Mouse (Mus musculus) intestine, postnatal 0 days (tissue): ENCODE measurements around the gene Arhgap17. TPM values are rescaled to one million over a fixed set of nuclear protein-coding genes. Genes with fewer than 3 reads are reported as not detected.

Experiments
- ATAC-seq: fragments of 200-750 bp; cut with Nextera tagmentation; 2 replicates; pipeline ENCODE4 v1.8.0; 2017; ENCODE audit warnings: mild to moderate bottlenecking, moderate TSS enrichment, moderate library complexity
- H3K27ac ChIP-seq: fragments of 300-500 bp; sonication (generic); 2 replicates; pipeline ENCODE4 v1.5.1; 2014; ENCODE audit warnings: mild to moderate bottlenecking, low read depth, low read length, moderate library complexity
- H3K27me3 ChIP-seq: fragments of 300-500 bp; sonication (generic); replicated peaks from 2 replicates; pipeline ENCODE4 v1.6.1; 2014; ENCODE audit warnings: low read length, mixed read lengths; ENCODE audit not compliant: control insufficient read depth, insufficient read depth
- H3K36me3 ChIP-seq: fragments of 300-500 bp; sonication (generic); 2 replicates; pipeline ENCODE4 v1.6.1; 2014; ENCODE audit warnings: mild to moderate bottlenecking, moderate library complexity; ENCODE audit not compliant: control insufficient read depth, insufficient read depth
- H3K4me1 ChIP-seq: fragments of 300-500 bp; sonication (generic); replicated peaks from 2 replicates; pipeline ENCODE4 v1.6.1; 2014; ENCODE audit warnings: antibody characterized with exemption, low read length, mixed read lengths; ENCODE audit not compliant: control insufficient read depth, insufficient read depth
- H3K4me2 ChIP-seq: fragments of 300-500 bp; sonication (generic); replicated peaks from 2 replicates; pipeline ENCODE4 v1.6.1; 2014; ENCODE audit warnings: low read depth, mild to moderate bottlenecking, moderate library complexity
- H3K4me3 ChIP-seq: fragments of 300-500 bp; sonication (generic); 2 replicates; pipeline ENCODE4 v1.5.1; 2014; ENCODE audit warnings: low read depth, low read length
- H3K9ac ChIP-seq: fragments of 300-500 bp; sonication (generic); 2 replicates; pipeline ENCODE4 v1.6.1; 2014; ENCODE audit warnings: mild to moderate bottlenecking, low read depth, low read length
- H3K9me3 ChIP-seq: fragments of 300-500 bp; sonication (generic); 2 replicates; pipeline ENCODE4 v1.6.1; 2016; ENCODE audit warnings: mixed run types; ENCODE audit not compliant: control insufficient read depth
- CTCF ChIP-seq: sonication (generic); IDR thresholded peaks from 2 replicates; pipeline ENCODE4 v1.5.1; 2016; ENCODE audit warnings: low read depth, mild to moderate bottlenecking, control low read depth, antibody characterized with exemption, moderate library complexity
- WGBS: fragments of 180-500 bp; shearing (Covaris S2); extraction: QIAGEN DNeasy Blood & Tissue Kit; methylation state at CpG from one replicate; pipeline ENCODE4 v1.1.7; 2014; 5-methylcytosine and 5-hydroxymethylcytosine counted together
- polyA plus RNA-seq: library from polyadenylated mRNA; unstranded; fragments of >200 nt; fragmentation: Nextera tagmentation; extraction: Ambion mirVana; gene quantifications from 2 replicates; pipeline ENCODE4 v1.2.1, GENCODE M21; 2015

Gene Arhgap17
- polyA plus RNA-seq, 1 experiment from 2014 or later, result 18.0 TPM

DNA sequence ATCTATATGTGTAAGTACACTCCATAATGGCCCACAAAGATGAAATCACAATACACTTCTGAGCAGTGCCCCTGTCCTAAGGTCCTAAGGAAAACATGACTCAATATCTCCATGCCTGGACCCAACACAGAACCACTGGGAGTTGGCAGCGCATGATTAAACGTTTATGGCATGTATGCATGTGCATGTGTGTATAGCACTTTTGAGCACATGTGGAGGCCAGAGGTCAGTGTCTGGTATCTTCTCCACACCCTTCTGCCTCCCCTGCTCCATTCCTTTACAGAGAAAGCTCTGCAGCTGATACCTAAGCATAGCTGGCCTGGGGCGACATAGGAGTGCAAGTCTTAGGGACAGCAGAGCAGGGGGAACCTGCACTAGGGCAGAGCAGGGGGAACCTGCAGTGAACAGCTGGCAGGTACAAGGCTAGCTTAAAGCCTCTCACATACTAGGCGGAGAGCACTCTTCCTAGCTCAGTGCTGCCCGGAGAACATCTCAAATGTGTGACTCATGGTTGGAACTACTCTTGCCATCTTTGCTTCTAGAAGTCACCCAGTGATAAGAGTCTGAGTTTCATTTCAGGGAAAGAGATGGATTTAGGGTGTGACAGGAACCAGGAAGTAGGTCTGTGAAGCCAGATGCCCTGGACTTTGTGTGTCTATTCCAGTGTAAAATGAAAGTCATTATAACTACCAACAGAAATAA is 25.5 kb downstream of the Arhgap17 start:
- H3K4me1 ChIP-seq, result peaks cover 27% of the 10 kb centered on the region
- H3K27ac ChIP-seq, result no peak overlapping the region
- H3K36me3 ChIP-seq, result no peaks in the 10 kb centered on the region
- ATAC-seq, result peak; percentile 79
- H3K9ac ChIP-seq, result no peak overlapping the region
- H3K9me3 ChIP-seq, result no peaks in the 10 kb centered on the region
- H3K27me3 ChIP-seq, result no peaks in the 10 kb centered on the region
- TF ChIP-seq CTCF, result no peak
- WGBS, result 59% methylated on average over 5 of the region's 5 CpGs
- no peak overlapping the region; the same call in 1 of the 2 replicates for H3K4me2 ChIP-seq
- H3K4me3 ChIP-seq, result no peak overlapping the region

DNA sequence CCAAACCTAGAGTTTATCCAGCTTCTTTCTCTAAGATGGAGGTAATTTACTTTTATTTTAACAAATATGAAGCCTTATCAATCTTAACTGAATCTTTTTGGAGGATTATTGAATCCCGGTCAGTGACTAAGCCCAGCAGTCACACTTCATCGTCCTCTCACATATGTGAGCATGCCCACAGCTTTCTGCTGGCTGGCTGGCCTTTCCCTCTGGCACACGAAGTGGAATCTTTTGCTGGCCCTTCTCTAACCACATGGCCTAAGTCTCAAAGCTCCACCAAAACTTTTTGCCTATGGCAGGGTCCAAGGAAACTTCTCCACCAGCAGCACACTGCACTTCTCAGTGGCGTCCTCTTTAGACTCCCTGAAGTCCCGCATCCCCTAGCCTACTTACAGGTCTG is 27.8 kb downstream of the Arhgap17 start:
- Histone ChIP-seq H3K9ac (no peak overlapping the region), H3K4me3 (no peak overlapping the region), H3K27me3 (no peaks in the 10 kb centered on the region), H3K4me1 (peaks cover 24% of the 10 kb centered on the region), H3K9me3 (no peaks in the 10 kb centered on the region), H3K27ac (no peak overlapping the region), H3K4me2 (no peak overlapping the region), H3K36me3 (no peaks in the 10 kb centered on the region)
- 61% methylated on average over 5 of the region's 5 CpGs for WGBS
- ATAC-seq, result no peak
- TF ChIP-seq CTCF, result no peak

DNA sequence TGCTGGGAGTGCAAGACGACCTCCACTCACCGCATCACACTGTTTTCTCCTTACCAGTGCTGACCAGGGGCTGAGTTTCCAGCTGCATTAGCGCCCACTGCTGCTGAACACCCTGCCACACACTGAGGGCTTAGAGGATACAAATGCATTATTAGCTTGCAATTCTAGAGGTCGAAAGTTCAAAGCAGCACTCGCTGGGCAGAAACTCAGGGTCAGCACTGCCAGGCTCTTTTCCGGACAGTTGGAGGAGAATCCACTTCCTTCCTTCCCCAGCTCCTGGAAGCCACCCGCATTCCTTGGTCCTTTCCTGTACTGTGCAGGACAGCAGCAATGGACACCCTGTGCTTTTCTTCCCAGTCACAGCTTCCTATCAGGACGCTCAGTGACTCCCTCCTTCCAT is 31.4 kb downstream of the Arhgap17 start:
- H3K27ac ChIP-seq, result no peak overlapping the region

DNA sequence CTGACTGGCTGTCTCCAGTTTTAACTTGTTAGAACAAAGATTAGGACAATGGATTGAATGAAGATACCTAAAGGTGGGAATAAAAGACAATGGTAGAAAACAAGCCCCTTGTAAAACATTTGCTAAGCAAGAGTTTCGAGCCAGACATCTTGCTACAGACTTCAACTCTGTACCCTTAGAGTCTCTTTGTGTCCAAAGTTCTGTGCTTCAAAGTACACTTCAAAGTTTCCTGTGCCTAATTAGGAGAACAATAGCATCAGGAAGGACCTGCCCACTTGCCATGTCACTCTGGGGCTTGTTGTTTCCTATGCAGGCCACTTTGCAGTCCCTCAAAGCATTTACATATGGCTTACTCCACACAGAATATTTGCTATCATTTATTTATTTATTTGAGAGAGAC is 33.4 kb downstream of the Arhgap17 start:
- ATAC-seq, result peak; percentile 39; the same call in 1 of the 2 replicates
- no peak for TF ChIP-seq CTCF
- Histone ChIP-seq H3K27me3 (no peaks in the 10 kb centered on the region), H3K9ac (no peak overlapping the region), H3K4me3 (no peak overlapping the region), H3K9me3 (no peaks in the 10 kb centered on the region), H3K4me2 (no peak overlapping the region), H3K4me1 (0 out of 2 replicates have a peak, but pooled peaks cover 3% of the 10 kb centered on the region), H3K36me3 (0 out of 2 replicates have a peak, but pooled peaks cover 6% of the 10 kb centered on the region), H3K27ac (peak overlapping the region; percentile 57; the same call in 1 of the 2 replicates)
- 32% methylated on average over 1 of the region's 1 CpGs for whole genome bisulfite sequencing

More for the DNA sequence above, 31.4 kb downstream of the Arhgap17 start:
- Histone ChIP-seq H3K27me3 (no peaks in the 10 kb centered on the region), H3K4me1 (0 out of 2 replicates have a peak, but pooled peaks cover 3% of the 10 kb centered on the region), H3K36me3 (no peaks in the 10 kb centered on the region), H3K9me3 (no peaks in the 10 kb centered on the region), H3K4me3 (no peak overlapping the region), H3K4me2 (no peak overlapping the region), H3K9ac (no peak overlapping the region)
- peak; percentile 48 for TF ChIP-seq CTCF
- no peak for ATAC-seq
- 55% methylated on average over 8 of the region's 8 CpGs for WGBS

DNA sequence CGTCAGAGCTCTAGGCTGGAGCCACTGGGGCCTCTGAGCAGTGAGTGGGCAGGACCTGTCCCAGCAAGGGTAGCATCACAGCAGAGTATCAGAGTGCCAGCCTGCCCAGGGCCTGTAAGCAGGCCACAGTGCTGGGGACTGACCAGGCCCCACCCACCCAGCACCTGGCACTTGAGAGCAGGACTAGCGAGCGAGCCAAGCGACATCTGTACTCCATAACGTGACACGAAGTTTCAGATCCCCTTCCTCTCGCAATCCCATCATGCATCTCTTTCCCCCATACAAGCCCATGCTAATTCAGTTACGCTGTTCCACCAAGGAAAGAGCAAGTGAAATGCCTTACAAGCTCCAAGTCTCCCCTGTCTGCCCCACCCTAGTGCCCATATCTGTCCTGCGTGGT is 39.2 kb downstream of the Arhgap17 start:
- H3K27ac ChIP-seq, result no peak overlapping the region
- no peaks in the 10 kb centered on the region for H3K4me1 ChIP-seq
- no peak overlapping the region for H3K4me3 ChIP-seq
- H3K9me3 ChIP-seq, result no peaks in the 10 kb centered on the region
- no peaks in the 10 kb centered on the region for H3K27me3 ChIP-seq
- TF ChIP-seq CTCF, result no peak
- no peak for ATAC-seq
- WGBS, result 86% methylated on average over 9 of the region's 9 CpGs
- H3K36me3 ChIP-seq, result peaks cover 28% of the 10 kb centered on the region
- H3K9ac ChIP-seq, result no peak overlapping the region
- H3K4me2 ChIP-seq, result no peak overlapping the region

DNA sequence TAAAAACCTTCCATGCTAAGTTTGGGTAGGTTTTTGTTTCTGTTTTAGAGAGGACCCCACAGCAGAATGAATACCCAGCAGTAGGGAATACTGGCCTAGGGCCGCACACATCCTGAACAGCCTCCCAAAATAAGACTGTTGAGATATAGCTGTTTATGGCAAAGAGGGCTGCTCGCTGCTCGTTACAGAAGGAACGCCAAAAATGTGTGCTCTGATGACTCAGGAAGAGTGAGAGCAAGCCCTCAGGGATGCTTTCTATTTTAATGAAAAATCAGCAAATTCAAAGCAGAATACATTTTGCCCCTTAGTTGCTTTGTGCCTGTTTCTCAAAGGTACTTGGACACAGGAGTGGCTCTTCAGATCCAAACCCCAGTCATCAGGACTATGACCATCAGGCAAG is 41.8 kb downstream of the Arhgap17 start:
- no peaks in the 10 kb centered on the region for H3K4me1 ChIP-seq
- H3K27me3 ChIP-seq, result no peaks in the 10 kb centered on the region
- no peak overlapping the region for H3K4me2 ChIP-seq
- no peak for ATAC-seq
- 77% methylated on average over 4 of the region's 4 CpGs for WGBS
- H3K9me3 ChIP-seq, result no peaks in the 10 kb centered on the region
- H3K9ac ChIP-seq, result no peak overlapping the region
- no peak overlapping the region for H3K4me3 ChIP-seq
- H3K27ac ChIP-seq, result no peak overlapping the region
- peaks cover 42% of the 10 kb centered on the region for H3K36me3 ChIP-seq
- no peak for TF ChIP-seq CTCF
